Mouse (Mus musculus) monocyte, adult 5-6 weeks (primary cell): Measurements from ENCODE around the gene 1700001K19Rik. TPM values are rescaled to one million over a fixed set of nuclear protein-coding genes. Genes with fewer than 3 reads are reported as not detected.

ENCODE experiments used
- ATAC-seq: fragments of 153-309, 156-312 bp; replicated peaks from 2 replicates; pipeline ENCODE4 v1.8.0; 2017; ENCODE audit warnings: mild to moderate bottlenecking; ENCODE audit not compliant: low TSS enrichment, insufficient number of reproducible peaks, severe bottlenecking, poor library complexity, low FRiP score
- total RNA-seq: library from RNA; stranded (forward); fragments of 200-1000, 200-491, 200-594 nt; gene quantifications from 3 replicates; pipeline ENCODE4 v1.2.3, GENCODE M21; 2017

1700001K19Rik gene
- total RNA-seq, 1 experiment from 2014 or later = not detected

DNA sequence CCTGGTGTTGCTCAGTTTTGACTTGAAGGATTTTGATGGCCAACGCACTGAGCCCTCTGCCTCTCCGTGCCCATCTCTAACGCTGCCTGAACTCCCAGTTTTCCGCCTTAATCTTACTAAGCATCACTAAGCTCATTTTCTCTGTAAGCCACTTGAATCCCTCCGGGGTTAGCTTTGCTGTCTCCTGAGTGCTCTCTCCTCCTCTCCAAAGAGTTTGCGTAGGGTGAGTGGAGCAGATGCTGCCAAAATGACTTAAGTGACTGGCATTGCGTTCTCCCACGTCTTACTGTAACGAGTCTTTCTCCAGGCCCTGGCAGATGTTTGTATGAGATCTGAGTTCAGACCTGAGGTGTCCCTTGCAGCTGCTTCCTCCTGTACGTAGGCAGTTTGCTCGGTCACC is 52.4 kb downstream of the 1700001K19Rik start:
- no peak for ATAC-seq

Other genes with a start within 250 kb of the 1700001K19Rik start
- 353 to 389 TPM (median 359 TPM) in 3 replicates for gene Ppp2r5c, start 235.5 kb downstream of the 1700001K19Rik start, total RNA-seq
- gene Dync1h1, start 81.2 kb downstream of the 1700001K19Rik start, total RNA-seq = 122 to 194 TPM (median 132 TPM) in 3 replicates
- 735 to 877 TPM (median 802 TPM) in 3 replicates for gene Hsp90aa1, start 20.1 kb upstream of the 1700001K19Rik start, total RNA-seq
- gene Wdr20, start 55.3 kb upstream of the 1700001K19Rik start, total RNA-seq = 42.6 to 73.3 TPM (median 57.7 TPM) in 3 replicates
- 0.10 to 0.32 TPM in 2 of 3 replicates, not detected in the other for gene Mok, start 158.3 kb upstream of the 1700001K19Rik start, total RNA-seq
- gene Zfp839, start 167.6 kb upstream of the 1700001K19Rik start, total RNA-seq = 6.5 to 11.1 TPM (median 9.0 TPM) in 3 replicates
- 22.7 to 35.9 TPM (median 27.8 TPM) in 3 replicates for gene Cinp, start 206.5 kb upstream of the 1700001K19Rik start, total RNA-seq
- gene Tecpr2, start 206.6 kb upstream of the 1700001K19Rik start, total RNA-seq = 3.7 to 4.9 TPM (median 3.8 TPM) in 3 replicates